Mouse (Mus musculus): ENCODE data around the gene Ninj2. TPM values are rescaled to one million over a fixed set of nuclear protein-coding genes. Genes with fewer than 3 reads are reported as not detected.
"Not testable (repeated sequence)": the region's sequence is repeated elsewhere in the genome, so short reads cannot be mapped to it uniquely, and the experiment has no call there.

Gene Ninj2
- polyA plus RNA-seq, 1 experiment from 2014 or later: not detected

GRCm38 (mm10) chr6:120079547-120079946, 13.6 kb upstream of the Ninj2 start:
- no peaks in the 10 kb centered on the region for H3K4me1 ChIP-seq
- no peak overlapping the region for H3K4me2 ChIP-seq (replicated peaks)
- 89% methylated on average over 10 of the region's 10 CpGs for WGBS
- no peak overlapping the region for H3K27ac ChIP-seq (replicated peaks)
- H3K9me3 ChIP-seq: no peaks in the 10 kb centered on the region
- ATAC-seq (ENCODE audit: low FRiP score, low read depth): no peak
- no peak overlapping the region for H3K9ac ChIP-seq (replicated peaks)
- no peaks in the 10 kb centered on the region for H3K27me3 ChIP-seq
- H3K36me3 ChIP-seq: no peaks in the 10 kb centered on the region
- H3K4me3 ChIP-seq: no peak overlapping the region

DNA sequence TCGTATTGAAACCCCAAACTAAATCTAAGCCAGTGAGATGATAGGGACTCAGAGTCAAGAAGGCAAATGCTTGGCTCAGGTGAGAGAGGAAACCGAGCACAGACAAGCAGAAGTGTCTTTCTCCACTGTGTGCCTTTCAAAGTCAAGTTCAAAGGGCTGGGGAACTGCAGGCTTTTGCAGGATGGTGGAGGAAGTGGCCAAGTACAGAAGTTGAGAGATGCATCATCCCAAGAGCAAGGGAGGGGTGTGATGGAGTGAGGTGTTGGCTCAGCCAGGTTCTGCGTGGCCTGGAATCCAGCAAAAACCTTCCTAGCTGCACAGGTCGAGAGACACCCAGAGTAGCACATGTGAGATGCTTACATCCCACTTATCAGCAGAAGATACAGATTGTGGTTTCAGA, 11.6 kb upstream of the Ninj2 start:
- H3K4me3 ChIP-seq: no peak overlapping the region
- 84% methylated on average over 4 of the region's 4 CpGs for WGBS
- no peak for ATAC-seq (ENCODE audit: low FRiP score, low read depth)
- H3K27me3 ChIP-seq: no peaks in the 10 kb centered on the region
- H3K36me3 ChIP-seq: no peaks in the 10 kb centered on the region
- no peaks in the 10 kb centered on the region for H3K4me1 ChIP-seq
- no peaks in the 10 kb centered on the region for H3K9me3 ChIP-seq
- no peak overlapping the region for H3K4me2 ChIP-seq (replicated peaks)
- no peak overlapping the region for H3K9ac ChIP-seq (replicated peaks)
- H3K27ac ChIP-seq (replicated peaks): no peak overlapping the region

- Histone ChIP-seq H3K4me1 (no peaks in the 10 kb centered on the region), H3K4me3 (no peak overlapping the region), H3K27me3 (no peaks in the 10 kb centered on the region), H3K9me3 (no peaks in the 10 kb centered on the region), H3K9ac (replicated peaks) (no peak overlapping the region), H3K4me2 (replicated peaks) (no peak overlapping the region), H3K36me3 (no peaks in the 10 kb centered on the region), H3K27ac (replicated peaks) (no peak overlapping the region)
- no peak for ATAC-seq (ENCODE audit: low FRiP score, low read depth)
- WGBS: 94% methylated on average over 6 of the region's 6 CpGs
Measured at GRCm38 (mm10) chr6:120082251-120082950, 10.7 kb upstream of the Ninj2 start.

GRCm38 (mm10) chr6:120082951-120083411, 10.2 kb upstream of the Ninj2 start:
- Histone ChIP-seq H3K4me2 (replicated peaks) (no peak overlapping the region), H3K9ac (replicated peaks) (no peak overlapping the region), H3K4me1 (no peaks in the 10 kb centered on the region), H3K4me3 (no peak overlapping the region), H3K27ac (replicated peaks) (no peak overlapping the region), H3K27me3 (no peaks in the 10 kb centered on the region), H3K36me3 (no peaks in the 10 kb centered on the region), H3K9me3 (no peaks in the 10 kb centered on the region)
- 89% methylated on average over 8 of the region's 8 CpGs for WGBS
- ATAC-seq (ENCODE audit: low FRiP score, low read depth): no peak

DNA sequence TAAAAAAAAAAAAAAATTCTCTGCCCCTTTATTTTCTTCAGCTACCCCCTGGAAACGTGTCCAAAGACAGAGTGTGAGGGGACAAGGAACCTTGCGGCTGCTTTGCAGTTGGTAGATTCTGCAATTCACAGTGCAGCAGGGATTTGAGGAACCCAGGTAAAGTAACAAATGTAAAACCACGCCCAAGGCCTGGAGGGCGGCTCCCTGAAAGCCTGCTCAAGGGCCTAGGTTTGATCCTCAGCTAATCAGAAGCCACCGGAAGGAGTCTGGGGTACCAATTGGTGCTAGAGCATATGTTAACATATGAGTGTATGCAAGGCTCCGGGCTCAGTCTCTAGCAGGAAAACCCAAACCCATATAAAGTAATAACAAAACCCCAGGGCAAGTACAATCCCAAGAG, 9.7 kb upstream of the Ninj2 start:
- no peaks in the 10 kb centered on the region for H3K9me3 ChIP-seq
- no peak overlapping the region for H3K4me3 ChIP-seq
- H3K4me1 ChIP-seq: no peaks in the 10 kb centered on the region
- H3K27me3 ChIP-seq: no peaks in the 10 kb centered on the region
- no peak overlapping the region for H3K27ac ChIP-seq (replicated peaks)
- H3K36me3 ChIP-seq: no peaks in the 10 kb centered on the region
- WGBS: 76% methylated on average over 6 of the region's 6 CpGs
- H3K4me2 ChIP-seq (replicated peaks): no peak overlapping the region
- H3K9ac ChIP-seq (replicated peaks): no peak overlapping the region
- ATAC-seq (ENCODE audit: low FRiP score, low read depth): no peak

GRCm38 (mm10) chr6:120084983-120085382, 8.2 kb upstream of the Ninj2 start:
- Histone ChIP-seq H3K27ac (replicated peaks) (no peak overlapping the region), H3K4me2 (replicated peaks) (no peak overlapping the region), H3K9ac (replicated peaks) (no peak overlapping the region), H3K9me3 (no peaks in the 10 kb centered on the region), H3K36me3 (no peaks in the 10 kb centered on the region), H3K27me3 (no peaks in the 10 kb centered on the region), H3K4me1 (no peaks in the 10 kb centered on the region), H3K4me3 (no peak overlapping the region)
- 98% methylated on average over 2 of the region's 2 CpGs for WGBS
- no peak for ATAC-seq (ENCODE audit: low FRiP score, low read depth)

DNA sequence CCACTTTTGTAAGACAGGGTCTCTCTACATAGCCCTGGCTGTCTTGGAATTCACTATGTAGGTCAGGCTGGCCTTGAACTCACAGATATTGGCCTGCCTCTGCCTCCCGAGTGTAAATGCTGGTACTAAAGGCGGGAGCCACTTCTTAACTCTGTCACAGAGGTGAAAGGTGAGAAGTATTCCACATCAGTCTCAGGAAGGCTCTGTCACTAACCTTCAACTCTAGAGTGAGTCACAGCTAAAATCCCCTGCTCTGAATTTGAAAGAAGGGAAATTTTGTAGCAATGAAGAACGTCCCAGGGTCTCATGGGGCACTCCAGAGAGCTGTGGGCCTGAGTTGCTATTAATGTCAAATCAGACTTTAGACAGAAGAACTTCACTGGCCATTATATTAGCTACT, 7.3 kb upstream of the Ninj2 start:
- Histone ChIP-seq H3K4me1 (no peaks in the 10 kb centered on the region), H3K4me3 (no peak overlapping the region), H3K9me3 (no peaks in the 10 kb centered on the region), H3K27me3 (no peaks in the 10 kb centered on the region), H3K36me3 (no peaks in the 10 kb centered on the region), H3K4me2 (replicated peaks) (no peak overlapping the region), H3K27ac (replicated peaks) (no peak overlapping the region), H3K9ac (replicated peaks) (no peak overlapping the region)
- ATAC-seq (ENCODE audit: low FRiP score, low read depth): no peak
- WGBS: 81% methylated on average over 3 of the region's 3 CpGs

DNA sequence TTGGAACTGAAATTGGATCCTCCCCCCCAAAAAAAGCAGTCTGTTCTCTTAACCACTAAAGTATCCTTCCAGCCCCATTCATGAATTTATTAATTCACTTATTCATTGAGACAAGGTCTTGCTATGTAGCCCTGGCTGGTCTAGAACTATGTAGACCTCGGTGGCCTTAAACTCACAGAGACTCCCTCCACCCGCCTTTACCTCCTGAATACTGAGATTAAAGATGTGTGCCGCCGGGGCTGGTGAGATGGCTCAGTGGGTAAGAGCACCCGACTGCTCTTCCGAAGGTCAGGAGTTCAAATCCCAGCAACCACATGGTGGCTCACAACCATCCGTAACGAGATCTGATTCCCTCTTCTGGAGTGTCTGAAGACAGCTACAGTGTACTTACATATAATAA, 6.1 kb upstream of the Ninj2 start:
- not testable (repeated sequence) for H3K36me3 ChIP-seq; H3K4me2 ChIP-seq (replicated peaks); H3K4me1 ChIP-seq; H3K27me3 ChIP-seq; H3K27ac ChIP-seq (replicated peaks); ATAC-seq (ENCODE audit: low FRiP score, low read depth); H3K9me3 ChIP-seq; H3K9ac ChIP-seq (replicated peaks); H3K4me3 ChIP-seq
- WGBS: 82% methylated on average over 8 of the region's 8 CpGs

DNA sequence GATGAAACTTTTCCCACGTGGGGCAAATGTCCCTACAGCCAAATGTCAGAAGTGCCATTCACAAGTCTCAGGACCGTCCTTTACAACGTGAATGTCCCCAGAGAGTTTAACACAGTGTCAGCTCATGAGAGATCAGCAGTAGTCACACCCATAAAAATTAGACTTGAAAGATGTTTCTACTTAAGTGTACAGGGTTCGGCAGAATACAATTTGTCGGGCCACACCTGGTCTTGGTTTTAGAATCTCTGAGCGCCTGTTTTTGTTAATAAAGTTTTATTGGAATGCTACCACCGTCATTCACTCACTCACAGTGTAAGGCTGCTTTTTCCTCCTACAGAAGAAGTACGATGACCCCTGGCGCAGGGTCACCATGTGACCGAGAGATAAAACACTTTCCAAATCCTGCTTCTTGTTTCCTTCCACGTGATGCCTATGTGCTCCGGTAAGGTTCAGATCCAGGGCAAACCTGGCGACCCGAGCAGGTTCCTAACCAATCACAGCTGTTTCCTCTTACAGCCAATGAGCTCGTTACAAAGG, 2.4 kb upstream of the Ninj2 start:
- WGBS: 74% methylated on average over 15 of the region's 15 CpGs
- no peaks in the 10 kb centered on the region for H3K27me3 ChIP-seq
- no peaks in the 10 kb centered on the region for H3K9me3 ChIP-seq
- no peak overlapping the region for H3K4me3 ChIP-seq
- H3K4me1 ChIP-seq: peaks cover 2% of the 10 kb centered on the region; the same call in 1 of the 2 replicates
- H3K4me2 ChIP-seq (replicated peaks): no peak overlapping the region
- H3K27ac ChIP-seq (replicated peaks): no peak overlapping the region
- no peak overlapping the region for H3K9ac ChIP-seq (replicated peaks)
- H3K36me3 ChIP-seq: no peaks in the 10 kb centered on the region
- ATAC-seq (ENCODE audit: low FRiP score, low read depth): no peak

GRCm38 (mm10) chr6:120091956-120092355, 1.2 kb upstream of the Ninj2 start:
- peaks cover 2% of the 10 kb centered on the region; the same call in 1 of the 2 replicates for H3K4me1 ChIP-seq
- no peak overlapping the region for H3K4me2 ChIP-seq (replicated peaks)
- 76% methylated on average over 4 of the region's 4 CpGs for WGBS
- no peaks in the 10 kb centered on the region for H3K9me3 ChIP-seq
- H3K27ac ChIP-seq (replicated peaks): no peak overlapping the region
- no peak overlapping the region for H3K4me3 ChIP-seq
- ATAC-seq (ENCODE audit: low FRiP score, low read depth): no peak
- no peak overlapping the region for H3K9ac ChIP-seq (replicated peaks)
- H3K36me3 ChIP-seq: no peaks in the 10 kb centered on the region
- H3K27me3 ChIP-seq: no peaks in the 10 kb centered on the region

- Histone ChIP-seq H3K36me3 (no peaks in the 10 kb centered on the region), H3K9me3 (no peaks in the 10 kb centered on the region), H3K4me1 (peaks cover 2% of the 10 kb centered on the region; the same call in 1 of the 2 replicates), H3K4me3 (no peak overlapping the region), H3K27ac (replicated peaks) (no peak overlapping the region), H3K27me3 (no peaks in the 10 kb centered on the region), H3K4me2 (replicated peaks) (no peak overlapping the region), H3K9ac (replicated peaks) (no peak overlapping the region)
- 85% methylated on average over 9 of the region's 9 CpGs for WGBS
- ATAC-seq (ENCODE audit: low FRiP score, low read depth): no peak
Measured at GRCm38 (mm10) chr6:120094091-120094776, 1.1 kb downstream of the Ninj2 start.

DNA sequence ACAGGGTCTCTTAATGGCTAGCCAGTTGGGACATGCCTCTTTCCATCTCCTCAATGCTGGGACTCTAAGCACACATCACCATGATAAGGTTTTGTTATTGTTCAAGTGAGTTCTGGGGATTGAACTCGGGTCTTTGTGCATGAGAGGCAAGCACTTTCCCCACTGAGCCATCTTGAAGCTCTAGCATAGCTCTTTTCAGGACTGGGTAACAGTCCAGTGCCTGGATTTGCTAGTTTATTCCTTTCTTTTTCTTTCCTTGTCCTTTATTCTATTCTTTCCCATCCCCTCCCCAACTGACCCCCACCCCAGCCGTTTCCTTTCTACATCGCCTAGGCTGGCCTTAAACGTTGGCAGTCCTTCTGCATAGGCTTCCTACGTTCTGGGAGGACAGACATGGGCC, 1.9 kb downstream of the Ninj2 start:
- Histone ChIP-seq H3K9ac (replicated peaks) (no peak overlapping the region), H3K4me3 (no peak overlapping the region), H3K4me2 (replicated peaks) (no peak overlapping the region), H3K4me1 (peaks cover 2% of the 10 kb centered on the region; the same call in 1 of the 2 replicates), H3K27ac (replicated peaks) (no peak overlapping the region), H3K36me3 (no peaks in the 10 kb centered on the region), H3K27me3 (no peaks in the 10 kb centered on the region), H3K9me3 (no peaks in the 10 kb centered on the region)
- 87% methylated on average over 5 of the region's 5 CpGs for WGBS
- no peak for ATAC-seq (ENCODE audit: low FRiP score, low read depth)
